Mouse (Mus musculus): ENCODE data around the gene Rbbp8nl.

The Rbbp8nl gene

GRCm38 (mm10) chr2:180228592-180228991 is 61.1 kb downstream of the Rbbp8nl start:
- no peak for DNase-seq (ENCODE audit: low spot score)

- DNase-seq (ENCODE audit: low spot score) = no peak
Measured at GRCm38 (mm10) chr2:180228060-180228458, 61.6 kb downstream of the Rbbp8nl start.

Measured in yolk sac, embryonic 10.5 days (tissue).